Mouse (Mus musculus) midbrain, embryonic 15.5 days (tissue): ENCODE measurements around the gene Ccni. TPM values are rescaled to one million over a fixed set of nuclear protein-coding genes. Genes with fewer than 3 reads are reported as not detected.

Experiments
- ATAC-seq: fragments of 200-750 bp; cut with Nextera tagmentation; replicated peaks from 2 replicates; pipeline ENCODE4 v1.8.0; 2017; ENCODE audit warnings: moderate TSS enrichment
- H3K27ac ChIP-seq: fragments of 300-500 bp; sonication (generic); 2 replicates; pipeline ENCODE4 v1.5.1; 2015; ENCODE audit warnings: mild to moderate bottlenecking, inconsistent platforms
- H3K27me3 ChIP-seq: fragments of 300-500 bp; sonication (generic); replicated peaks from 2 replicates; pipeline ENCODE4 v1.6.1; 2015; ENCODE audit warnings: inconsistent platforms
- H3K36me3 ChIP-seq: fragments of 300-500 bp; sonication (generic); replicated peaks from 2 replicates; pipeline ENCODE4 v1.6.1; 2015; ENCODE audit warnings: inconsistent platforms
- H3K4me1 ChIP-seq: fragments of 300-500 bp; sonication (generic); 2 replicates; pipeline ENCODE4 v1.6.1; 2015; ENCODE audit warnings: inconsistent platforms
- H3K4me2 ChIP-seq: fragments of 300-500 bp; sonication (generic); 2 replicates; pipeline ENCODE4 v1.6.1; 2015; ENCODE audit warnings: inconsistent platforms, mild to moderate bottlenecking, moderate library complexity
- H3K4me3 ChIP-seq: fragments of 300-500 bp; sonication (generic); 2 replicates; pipeline ENCODE4 v1.5.1; 2015; ENCODE audit warnings: mild to moderate bottlenecking, inconsistent platforms
- H3K9ac ChIP-seq: fragments of 300-500 bp; sonication (generic); 2 replicates; pipeline ENCODE4 v1.6.1; 2015; ENCODE audit warnings: mild to moderate bottlenecking, inconsistent platforms
- H3K9me3 ChIP-seq: fragments of 300-500 bp; sonication (generic); 2 replicates; pipeline ENCODE4 v1.6.1; 2016; ENCODE audit warnings: inconsistent platforms
- WGBS: fragments of 180-500 bp; shearing (Covaris S2); methylation state at CpG from one replicate; pipeline ENCODE4 v1.1.7; 2015; ENCODE audit warnings: mixed read lengths; 5-methylcytosine and 5-hydroxymethylcytosine counted together
- polyA plus RNA-seq: library from polyadenylated mRNA; unstranded; fragments of >200 nt; fragmentation: Nextera tagmentation; extraction: Ambion mirVana; gene quantifications from 2 replicates; pipeline ENCODE4 v1.2.1, GENCODE M21; 2015

Gene Ccni
- polyA plus RNA-seq, 1 experiment from 2014 or later, result 143 TPM

GRCm38 (mm10) chr5:93231721-93232120 is 25.4 kb upstream of the Ccni start:
- Histone ChIP-seq H3K9ac (no peak overlapping the region), H3K4me3 (no peak overlapping the region), H3K27ac (no peak overlapping the region), H3K36me3 (no peaks in the 10 kb centered on the region), H3K27me3 (no peaks in the 10 kb centered on the region), H3K4me1 (no peaks in the 10 kb centered on the region), H3K4me2 (no peak overlapping the region), H3K9me3 (no peaks in the 10 kb centered on the region)
- WGBS, result 70% methylated on average over 3 of the region's 3 CpGs
- ATAC-seq, result no peak

GRCm38 (mm10) chr5:93229527-93229926 is 23.2 kb upstream of the Ccni start:
- WGBS, result 88% methylated on average over 2 of the region's 2 CpGs
- Histone ChIP-seq H3K36me3 (no peaks in the 10 kb centered on the region), H3K27ac (no peak overlapping the region), H3K9me3 (no peaks in the 10 kb centered on the region), H3K27me3 (no peaks in the 10 kb centered on the region), H3K4me3 (no peak overlapping the region), H3K9ac (no peak overlapping the region), H3K4me1 (no peaks in the 10 kb centered on the region), H3K4me2 (no peak overlapping the region)
- no peak for ATAC-seq

GRCm38 (mm10) chr5:93227157-93227556 is 20.9 kb upstream of the Ccni start:
- Histone ChIP-seq H3K27me3 (no peaks in the 10 kb centered on the region), H3K4me2 (no peak overlapping the region), H3K9ac (no peak overlapping the region), H3K9me3 (no peaks in the 10 kb centered on the region), H3K4me1 (no peaks in the 10 kb centered on the region), H3K36me3 (no peaks in the 10 kb centered on the region), H3K27ac (no peak overlapping the region), H3K4me3 (no peak overlapping the region)
- no peak for ATAC-seq
- WGBS, result 87% methylated on average over 3 of the region's 3 CpGs

GRCm38 (mm10) chr5:93224549-93224948 is 18.3 kb upstream of the Ccni start:
- H3K9ac ChIP-seq, result no peak overlapping the region
- H3K4me2 ChIP-seq, result no peak overlapping the region
- WGBS, result 74% methylated on average over 2 of the region's 2 CpGs
- H3K4me3 ChIP-seq, result no peak overlapping the region
- no peaks in the 10 kb centered on the region for H3K27me3 ChIP-seq
- H3K27ac ChIP-seq, result no peak overlapping the region
- ATAC-seq, result no peak
- no peaks in the 10 kb centered on the region for H3K36me3 ChIP-seq
- H3K9me3 ChIP-seq, result no peaks in the 10 kb centered on the region
- no peaks in the 10 kb centered on the region for H3K4me1 ChIP-seq

GRCm38 (mm10) chr5:93221661-93222060 is 15.4 kb upstream of the Ccni start:
- Histone ChIP-seq H3K36me3 (no peaks in the 10 kb centered on the region), H3K27me3 (no peaks in the 10 kb centered on the region), H3K4me1 (no peaks in the 10 kb centered on the region), H3K4me2 (no peak overlapping the region), H3K9me3 (no peaks in the 10 kb centered on the region), H3K9ac (no peak overlapping the region), H3K27ac (no peak overlapping the region), H3K4me3 (no peak overlapping the region)
- 76% methylated on average over 3 of the region's 3 CpGs for WGBS
- no peak for ATAC-seq

GRCm38 (mm10) chr5:93218375-93218774 is 12.1 kb upstream of the Ccni start:
- no peaks in the 10 kb centered on the region for H3K9me3 ChIP-seq
- WGBS, result 84% methylated on average over 3 of the region's 3 CpGs
- no peaks in the 10 kb centered on the region for H3K36me3 ChIP-seq
- H3K4me1 ChIP-seq, result no peaks in the 10 kb centered on the region
- no peak overlapping the region for H3K9ac ChIP-seq
- ATAC-seq, result no peak
- H3K4me2 ChIP-seq, result no peak overlapping the region
- no peaks in the 10 kb centered on the region for H3K27me3 ChIP-seq
- no peak overlapping the region for H3K27ac ChIP-seq
- H3K4me3 ChIP-seq, result no peak overlapping the region

DNA sequence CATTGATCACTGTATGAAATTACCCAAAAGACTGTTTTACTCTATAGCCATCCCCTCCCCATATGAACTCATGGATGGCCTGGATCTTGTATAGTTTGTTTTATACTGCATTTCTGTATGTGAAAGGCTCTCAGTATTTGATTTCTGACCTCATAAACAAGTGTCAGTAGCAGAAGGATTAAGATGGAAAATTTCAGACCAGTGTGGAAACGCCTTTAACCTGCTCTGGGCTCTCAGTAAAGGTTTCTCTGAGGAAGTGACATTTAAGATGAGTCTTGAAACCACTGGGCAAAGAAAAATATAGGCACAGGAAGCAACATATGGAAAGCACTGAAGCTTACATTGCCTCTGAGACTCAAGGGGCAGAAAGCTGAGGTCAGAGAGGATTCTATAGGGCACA is 1.3 kb upstream of the Ccni start:
- Histone ChIP-seq H3K4me1 (peaks cover 25% of the 10 kb centered on the region), H3K27me3 (no peaks in the 10 kb centered on the region), H3K9ac (no peak overlapping the region), H3K36me3 (no peaks in the 10 kb centered on the region), H3K4me3 (no peak overlapping the region), H3K4me2 (no peak overlapping the region), H3K9me3 (no peaks in the 10 kb centered on the region), H3K27ac (peak overlapping the region; percentile 92)
- ATAC-seq, result no peak
- 56% methylated on average over 1 of the region's 1 CpGs for WGBS

GRCm38 (mm10) chr5:93207006-93207348 is 682 bp upstream of the Ccni start:
- Histone ChIP-seq H3K9ac (peak overlapping the region; percentile 96), H3K4me1 (peaks cover 25% of the 10 kb centered on the region), H3K27me3 (no peaks in the 10 kb centered on the region), H3K36me3 (no peaks in the 10 kb centered on the region), H3K9me3 (no peaks in the 10 kb centered on the region), H3K4me2 (peak overlapping the region; percentile 78), H3K4me3 (peak overlapping the region; percentile 98), H3K27ac (peak overlapping the region; percentile 92)
- 5% methylated on average over 6 of the region's 6 CpGs for WGBS
- ATAC-seq, result no peak

DNA sequence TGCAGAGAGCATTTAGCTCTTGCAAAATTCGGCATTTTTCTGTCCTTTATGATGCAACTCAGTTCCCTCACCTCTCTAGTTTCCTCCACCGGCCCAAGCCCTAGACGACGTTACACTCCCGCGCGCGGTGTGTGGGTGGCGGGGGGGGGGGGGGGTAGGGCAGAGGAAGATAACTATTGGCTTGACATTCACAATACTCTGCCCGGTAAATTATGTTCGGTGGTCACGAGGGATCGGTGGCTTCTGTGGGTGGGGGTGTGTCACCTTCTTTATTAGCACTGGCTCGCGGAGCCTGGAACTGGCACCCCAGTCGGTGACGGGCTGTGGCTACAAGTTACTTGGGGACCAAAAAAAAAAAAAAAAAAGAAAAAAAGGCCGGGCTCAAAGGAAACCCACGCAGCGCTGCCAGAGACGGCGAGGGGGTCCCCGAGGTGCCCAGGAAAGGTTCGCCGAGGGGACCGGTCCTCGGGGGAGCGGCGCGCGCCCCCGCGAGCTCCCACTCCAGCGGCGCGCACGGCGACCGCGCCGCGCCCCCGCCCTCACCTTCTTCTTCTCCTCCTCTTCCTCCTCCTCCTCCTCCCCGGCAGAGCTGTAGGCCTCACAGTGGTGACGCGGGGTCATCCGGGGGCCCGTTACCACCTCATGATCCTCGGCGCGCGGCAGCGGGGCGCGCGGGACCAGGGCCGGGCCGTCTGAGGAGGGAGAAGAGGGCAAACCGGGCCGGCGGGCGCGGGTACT is 755 bp downstream of the Ccni start:
- H3K4me2 ChIP-seq, result peak overlapping the region; percentile 78
- peaks cover 2% of the 10 kb centered on the region; the same call in 1 of the 2 replicates for H3K36me3 ChIP-seq
- no peaks in the 10 kb centered on the region for H3K27me3 ChIP-seq
- H3K9me3 ChIP-seq, result no peaks in the 10 kb centered on the region
- H3K4me1 ChIP-seq, result peaks cover 25% of the 10 kb centered on the region
- H3K9ac ChIP-seq, result peak overlapping the region; percentile 96
- ATAC-seq, result peak; percentile 73
- under 1% methylated on average over 63 of the region's 63 CpGs for WGBS
- H3K4me3 ChIP-seq, result peak overlapping the region; percentile 98
- H3K27ac ChIP-seq, result peak overlapping the region; percentile 92

DNA sequence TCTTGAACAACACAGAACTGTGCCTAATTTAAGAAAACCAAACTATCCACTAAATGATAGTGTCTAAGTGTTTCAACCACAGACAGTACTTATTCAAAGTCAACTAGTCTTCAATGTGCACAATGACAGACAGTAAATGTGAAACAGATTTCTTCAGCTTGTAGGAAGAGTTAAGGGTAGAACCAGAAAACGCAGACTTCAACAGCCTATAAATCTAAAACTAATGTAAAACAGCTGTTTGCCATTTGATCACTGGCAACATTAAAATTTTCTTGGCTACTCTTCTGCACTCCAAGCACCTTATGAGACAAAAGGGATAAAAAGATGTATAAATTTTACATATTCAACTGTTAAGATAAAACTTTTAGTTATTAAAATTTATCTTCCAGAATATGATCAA is 5.1 kb downstream of the Ccni start:
- 97% methylated on average over 1 of the region's 1 CpGs for WGBS
- no peaks in the 10 kb centered on the region for H3K9me3 ChIP-seq
- H3K27ac ChIP-seq, result no peak overlapping the region
- H3K4me3 ChIP-seq, result no peak overlapping the region
- H3K4me1 ChIP-seq, result peaks cover 16% of the 10 kb centered on the region
- ATAC-seq, result no peak
- peaks cover 15% of the 10 kb centered on the region; the same call in 1 of the 2 replicates for H3K36me3 ChIP-seq
- no peak overlapping the region for H3K9ac ChIP-seq
- H3K27me3 ChIP-seq, result no peaks in the 10 kb centered on the region
- H3K4me2 ChIP-seq, result no peak overlapping the region

DNA sequence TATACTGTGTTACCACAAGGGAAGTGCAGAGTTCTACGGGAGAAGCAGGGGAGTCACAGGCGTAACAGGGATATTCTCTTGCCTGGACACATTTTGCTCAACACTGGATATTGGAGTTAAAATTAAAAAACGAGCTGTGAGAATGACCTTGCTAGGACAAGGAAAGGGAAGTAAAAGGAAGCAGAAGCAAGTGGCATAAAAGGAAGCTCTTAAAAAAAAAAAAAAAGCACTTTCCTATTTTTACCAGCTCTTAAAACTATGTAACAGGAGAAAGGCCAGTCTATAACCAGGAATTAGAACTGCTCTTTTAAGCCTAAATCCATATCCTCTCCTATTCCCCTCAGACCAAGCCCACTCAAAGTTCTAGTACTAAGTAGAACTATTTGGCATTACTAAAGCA is 8.1 kb downstream of the Ccni start:
- peaks cover 18% of the 10 kb centered on the region; the same call in 1 of the 2 replicates for H3K36me3 ChIP-seq
- no peak overlapping the region for H3K4me2 ChIP-seq
- no peaks in the 10 kb centered on the region for H3K27me3 ChIP-seq
- 88% methylated on average over 3 of the region's 3 CpGs for WGBS
- no peak overlapping the region for H3K4me3 ChIP-seq
- no peak for ATAC-seq
- peaks cover 4% of the 10 kb centered on the region for H3K4me1 ChIP-seq
- H3K9me3 ChIP-seq, result no peaks in the 10 kb centered on the region
- no peak overlapping the region for H3K27ac ChIP-seq
- no peak overlapping the region for H3K9ac ChIP-seq

GRCm38 (mm10) chr5:93190428-93190827 is 15.9 kb downstream of the Ccni start:
- Histone ChIP-seq H3K4me3 (no peak overlapping the region), H3K9ac (no peak overlapping the region), H3K27ac (no peak overlapping the region), H3K9me3 (no peaks in the 10 kb centered on the region), H3K4me2 (no peak overlapping the region), H3K27me3 (no peaks in the 10 kb centered on the region), H3K4me1 (no peaks in the 10 kb centered on the region), H3K36me3 (peaks cover 24% of the 10 kb centered on the region)
- WGBS, result 96% methylated on average over 5 of the region's 5 CpGs
- no peak; the same call in 1 of the 2 replicates for ATAC-seq

- peaks cover 26% of the 10 kb centered on the region for H3K36me3 ChIP-seq
- H3K9ac ChIP-seq, result no peak overlapping the region
- 72% methylated on average over 3 of the region's 3 CpGs for WGBS
- no peak overlapping the region for H3K4me2 ChIP-seq
- H3K4me1 ChIP-seq, result no peaks in the 10 kb centered on the region
- no peak overlapping the region for H3K27ac ChIP-seq
- no peaks in the 10 kb centered on the region for H3K9me3 ChIP-seq
- no peaks in the 10 kb centered on the region for H3K27me3 ChIP-seq
- no peak for ATAC-seq
- no peak overlapping the region for H3K4me3 ChIP-seq
These were observed 16.7 kb downstream of the Ccni start for GRCm38 (mm10) chr5:93189607-93190006.
